Mouse (Mus musculus) ES-Bruce4 (cell line): ENCODE data around the gene Tbp.

Experiments used
- CTCF ChIP-seq: IDR thresholded peaks from one replicate; pipeline ENCODE4 v1.8.1; 2011; ENCODE audit warnings: low read depth, low read length
- EP300 ChIP-seq: IDR thresholded peaks from 2 replicates; pipeline ENCODE4 v1.6.1; 2011; ENCODE audit warnings: low read depth, low read length; ENCODE audit not compliant: insufficient read depth

DNA sequence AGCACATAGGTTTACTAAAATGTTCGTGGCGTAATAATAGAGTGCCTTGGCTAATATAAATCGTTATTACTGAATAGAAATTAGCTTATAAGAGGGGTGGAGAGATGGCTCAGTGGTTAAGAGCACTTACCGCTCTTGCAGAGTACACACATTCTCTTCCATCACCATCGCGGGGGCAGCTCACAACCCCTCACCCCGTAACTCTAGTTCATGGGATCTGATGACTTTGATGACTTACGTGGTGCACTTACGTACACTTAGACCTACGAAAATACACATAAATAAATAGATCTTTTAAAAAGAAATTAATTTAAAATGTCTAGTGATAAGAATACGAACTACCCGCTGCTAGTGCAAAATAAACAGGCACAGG, 65.2 kb downstream of the Tbp start:
- no peak for TF ChIP-seq CTCF
- TF ChIP-seq EP300 = no peak
